Mouse (Mus musculus): ENCODE results near the gene Treml2.
"Not testable (repeated sequence)": the region's sequence is repeated elsewhere in the genome, so short reads cannot be mapped to it uniquely, and the experiment has no call there.

Gene Treml2

DNA sequence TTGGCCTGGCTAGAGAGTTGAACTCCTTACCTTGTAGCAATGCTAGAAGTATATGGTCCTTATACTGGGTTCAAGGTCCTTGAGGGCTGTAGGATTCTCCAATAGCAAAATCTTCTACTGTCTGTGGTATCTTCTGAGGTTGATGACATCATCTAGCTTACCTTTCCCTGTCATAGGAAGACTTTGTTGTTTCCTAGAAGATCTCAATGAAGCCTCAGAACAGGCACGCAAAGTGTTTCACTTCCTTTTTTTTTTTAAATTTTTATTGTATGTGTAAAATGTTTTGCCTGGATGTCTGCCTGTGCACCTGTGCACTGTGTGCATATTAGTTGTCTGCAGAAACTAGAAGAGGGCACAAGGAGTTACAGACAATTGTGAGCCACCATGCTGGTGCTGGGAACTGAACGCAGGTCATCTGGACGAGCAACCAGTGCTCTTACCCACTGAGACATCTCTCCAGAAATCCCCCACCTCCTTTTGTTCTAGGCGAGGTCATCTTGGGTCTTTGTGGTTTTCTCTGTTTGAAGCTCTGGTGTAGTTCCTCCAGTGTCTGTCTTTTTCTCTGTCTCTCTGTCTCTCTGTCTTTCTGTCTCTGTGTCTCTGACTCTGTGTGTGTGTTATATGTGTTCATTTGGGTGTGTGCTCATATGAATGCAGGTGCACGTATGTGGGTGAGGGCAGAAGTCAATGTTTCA, 5.7 kb upstream of the Treml2 start:
- no peak for DNase-seq (ENCODE audit: low read depth)

- DNase-seq (ENCODE audit: low read depth): no peak
Measured at GRCm38 (mm10) chr17:48299756-48300155, 458 bp downstream of the Treml2 start.

DNA sequence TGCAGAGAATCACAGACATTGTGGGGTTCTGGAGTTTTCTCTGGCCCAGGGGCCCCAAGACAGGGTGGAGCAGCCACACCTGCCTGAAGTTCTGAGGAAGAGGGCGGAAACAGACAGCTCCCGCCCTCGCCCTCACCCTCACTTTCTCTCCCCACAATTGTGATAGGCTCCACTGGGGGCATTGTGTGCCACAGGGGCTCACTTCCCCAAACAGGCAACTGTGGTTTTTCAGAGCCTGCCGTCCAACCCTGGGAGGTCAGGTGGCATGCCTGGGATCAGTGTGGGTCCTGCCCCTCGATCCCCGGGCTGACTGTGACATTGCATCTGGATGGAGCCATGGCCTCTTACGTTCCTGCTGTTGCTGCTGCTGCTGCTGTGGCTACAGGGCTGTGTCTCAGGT, 901 bp downstream of the Treml2 start:
- DNase-seq (ENCODE audit: low read depth): no peak

GRCm38 (mm10) chr17:48300861-48301260, 1.6 kb downstream of the Treml2 start:
- DNase-seq (ENCODE audit: low read depth): no peak

GRCm38 (mm10) chr17:48301792-48302191, 2.5 kb downstream of the Treml2 start:
- DNase-seq (ENCODE audit: low read depth): no peak

- no peak for DNase-seq (ENCODE audit: low read depth)
Measured at GRCm38 (mm10) chr17:48312124-48312523, 12.8 kb downstream of the Treml2 start.

DNA sequence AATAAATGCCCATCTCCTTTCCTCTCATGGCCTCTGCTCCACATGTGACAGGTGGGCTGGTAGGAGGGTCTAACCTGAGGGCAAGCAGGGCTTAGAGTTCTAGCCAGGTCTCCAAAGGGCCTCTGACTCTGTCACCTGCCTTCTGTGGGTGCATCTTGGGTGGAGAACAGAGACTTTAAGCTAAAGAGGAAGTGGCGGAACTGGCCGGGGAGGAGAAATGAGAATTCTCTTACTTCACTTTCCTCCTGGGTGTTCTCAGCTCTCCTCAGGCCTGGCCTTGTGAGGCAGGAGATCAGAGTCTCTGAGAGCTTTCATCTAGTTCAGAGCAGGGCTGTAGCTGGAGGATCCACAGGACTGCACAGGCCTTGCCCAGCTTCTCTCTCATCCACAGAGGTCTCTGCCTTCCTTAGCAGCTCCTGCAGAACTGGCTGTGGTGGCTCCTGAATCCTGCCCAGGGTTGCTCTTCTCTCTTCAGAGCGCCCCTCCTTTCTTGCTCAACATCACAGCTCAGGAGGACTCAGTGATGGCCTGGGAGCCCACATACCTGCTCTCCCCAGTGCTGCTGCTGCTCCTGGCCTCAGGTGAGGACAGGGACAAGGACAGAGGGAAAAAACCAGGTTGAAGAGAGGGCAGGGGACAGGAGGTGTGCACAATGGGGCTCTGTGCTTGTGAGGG, 16.7 kb downstream of the Treml2 start, which contains the start of gene B430306N03Rik:
TSS of gene B430306N03Rik (plus strand) at position 237 of the 675 bp plus-strand sequence.
- DNase-seq (ENCODE audit: low read depth): not testable (repeated sequence)

- DNase-seq (ENCODE audit: low read depth): no peak
Measured at GRCm38 (mm10) chr17:48318686-48319085, 19.4 kb downstream of the Treml2 start.

- DNase-seq (ENCODE audit: low read depth): no peak
Measured at GRCm38 (mm10) chr17:48321279-48321678, 22.0 kb downstream of the Treml2 start.

GRCm38 (mm10) chr17:48323236-48323635, 23.9 kb downstream of the Treml2 start:
- DNase-seq (ENCODE audit: low read depth): no peak

DNA sequence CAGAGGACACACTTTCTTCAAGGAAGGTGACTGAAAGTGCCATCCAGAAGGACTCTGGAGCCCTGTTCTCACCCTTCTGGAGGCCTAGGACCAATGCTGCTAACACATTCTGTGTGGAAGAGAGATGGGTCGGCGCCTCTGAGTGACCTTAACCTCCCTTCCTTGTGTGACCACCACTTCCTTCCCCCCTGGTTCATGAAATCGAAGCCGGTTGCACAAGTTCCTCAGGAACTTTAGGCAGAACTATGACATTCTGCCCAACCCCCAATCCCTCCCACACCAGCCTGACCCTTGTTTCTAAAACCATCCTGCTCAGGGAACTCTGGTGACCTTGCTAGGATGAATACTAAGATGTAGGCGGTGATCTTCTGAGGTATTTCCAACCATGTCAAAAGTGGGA, 25.0 kb downstream of the Treml2 start:
- no peak for DNase-seq (ENCODE audit: low read depth)

GRCm38 (mm10) chr17:48325093-48325492, 25.8 kb downstream of the Treml2 start:
- DNase-seq (ENCODE audit: low read depth): no peak

DNA sequence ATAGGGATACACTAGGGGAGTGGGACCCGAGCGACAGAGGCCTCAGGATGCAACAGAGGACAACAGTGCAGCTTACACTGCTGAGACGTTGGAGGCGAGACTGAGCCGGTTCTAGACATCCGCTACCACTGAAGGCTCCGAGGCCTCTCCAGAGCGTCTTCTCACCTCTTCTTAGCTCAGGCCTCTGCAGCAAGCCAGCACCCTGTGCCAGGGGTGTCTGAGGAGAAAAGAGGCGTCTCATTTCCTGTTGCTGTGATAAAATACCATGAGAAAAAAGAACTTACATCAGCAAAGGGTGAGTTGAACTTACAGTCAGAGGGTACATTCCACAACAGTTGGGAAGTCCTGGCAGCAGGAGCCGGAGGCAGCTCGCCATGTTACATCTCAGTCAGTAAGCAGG, 26.3 kb downstream of the Treml2 start:
- DNase-seq (ENCODE audit: low read depth): no peak

GRCm38 (mm10) chr17:48326656-48327055, 27.4 kb downstream of the Treml2 start:
- DNase-seq (ENCODE audit: low read depth): no peak

DNA sequence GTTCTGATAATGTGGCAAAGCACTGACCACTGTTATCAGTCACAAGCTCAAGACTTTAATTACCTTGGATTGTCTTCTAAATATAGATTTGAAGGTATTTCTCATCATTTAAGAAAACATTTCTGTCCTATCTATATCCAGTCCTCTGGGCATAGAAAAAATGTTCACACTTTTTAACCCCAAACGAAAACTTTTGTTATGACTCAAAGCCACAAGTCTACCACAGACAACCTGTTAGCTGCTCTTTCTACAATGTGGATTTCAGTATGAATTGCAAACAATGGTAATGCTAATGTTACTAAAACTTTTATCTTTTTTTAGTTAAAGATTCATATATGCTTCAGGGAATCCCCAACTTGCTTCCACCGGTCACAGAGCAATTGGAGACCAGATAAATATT, 33.2 kb downstream of the Treml2 start:
- no peak for DNase-seq (ENCODE audit: low read depth)

- DNase-seq (ENCODE audit: low read depth): no peak
Measured at GRCm38 (mm10) chr17:48334186-48334585, 34.9 kb downstream of the Treml2 start.

DNA sequence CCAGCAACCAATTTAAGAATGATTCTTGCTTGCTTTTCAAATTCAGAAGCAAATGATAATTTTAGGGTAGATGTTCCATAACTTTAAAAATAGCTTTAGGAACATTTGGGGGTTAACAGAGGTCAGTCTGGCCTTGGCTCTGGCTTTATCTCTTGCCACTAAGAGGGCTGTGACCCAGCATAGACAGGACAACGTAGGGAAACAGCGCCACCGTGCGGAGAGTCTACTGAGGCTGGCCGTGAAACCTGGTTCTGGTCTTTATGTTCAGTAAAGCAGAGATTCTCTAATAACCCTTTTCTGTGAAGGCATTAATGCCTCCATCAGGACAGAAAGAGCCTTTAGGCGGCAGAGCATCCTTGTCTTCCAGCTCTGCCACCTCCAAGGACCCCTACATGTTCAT, 37.6 kb downstream of the Treml2 start:
- peak; percentile 20 for DNase-seq (ENCODE audit: low read depth)

GRCm38 (mm10) chr17:48340267-48340666, 41.0 kb downstream of the Treml2 start:
- no peak for DNase-seq (ENCODE audit: low read depth)

DNA sequence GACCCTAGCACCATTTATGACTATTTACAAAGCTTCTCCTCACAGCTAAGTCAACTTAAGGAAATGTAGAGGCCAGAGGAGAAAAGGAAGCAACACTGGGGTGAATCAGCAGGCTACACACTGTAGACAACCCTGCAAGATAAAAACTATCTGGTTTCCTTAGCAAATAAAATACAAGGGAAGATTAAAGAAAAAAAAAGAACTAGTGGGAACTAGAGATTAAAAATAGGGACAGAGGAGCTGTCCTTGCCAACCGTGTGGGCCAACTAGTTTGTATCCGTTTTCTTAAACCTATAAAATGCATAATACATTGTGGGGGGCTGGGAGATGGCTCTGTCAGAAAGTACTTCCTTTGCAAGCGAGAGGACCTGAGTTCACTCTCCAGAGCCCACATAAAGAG, 42.6 kb downstream of the Treml2 start:
- DNase-seq (ENCODE audit: low read depth): no peak

GRCm38 (mm10) chr17:48343065-48343464, 43.8 kb downstream of the Treml2 start:
- DNase-seq (ENCODE audit: low read depth): no peak

GRCm38 (mm10) chr17:48345824-48346223, 46.5 kb downstream of the Treml2 start:
- DNase-seq (ENCODE audit: low read depth): no peak

DNA sequence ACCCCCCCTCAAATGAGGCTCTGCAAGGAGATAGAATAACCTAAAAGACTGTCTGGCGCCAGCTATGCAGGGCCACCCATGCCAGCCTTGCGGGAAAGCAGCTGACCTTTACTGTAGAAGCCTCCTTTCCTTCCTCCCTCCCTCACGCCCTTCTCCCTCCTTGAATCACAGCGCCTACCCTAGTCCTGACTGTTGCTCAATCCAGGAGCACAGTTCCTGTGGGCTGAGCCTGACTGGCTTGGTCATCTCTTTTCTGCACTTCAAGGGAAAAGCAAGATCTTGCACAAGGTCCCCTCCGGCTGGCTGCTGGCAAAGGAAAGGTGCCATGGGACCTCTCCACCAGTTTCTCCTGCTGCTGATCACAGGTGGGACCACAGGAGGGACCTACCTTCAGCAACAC, 46.9 kb downstream of the Treml2 start, which contains the start of gene Trem2:
TSS of gene Trem2 (plus strand) at position 171 of the 400 bp plus-strand sequence.
- DNase-seq (ENCODE audit: low read depth): peak; percentile 18

GRCm38 (mm10) chr17:48346834-48347233, 47.5 kb downstream of the Treml2 start:
- DNase-seq (ENCODE audit: low read depth): no peak

GRCm38 (mm10) chr17:48347287-48347686, 48.0 kb downstream of the Treml2 start:
- no peak for DNase-seq (ENCODE audit: low read depth)

Data from fibroblast of lung, adult 2 months (primary cell).